Mouse (Mus musculus): ENCODE measurements around the gene Dirc2. TPM values are rescaled to one million over a fixed set of nuclear protein-coding genes. Genes with fewer than 3 reads are reported as not detected.

The Dirc2 gene
- total RNA-seq, 1 experiment: 30.4 TPM

DNA sequence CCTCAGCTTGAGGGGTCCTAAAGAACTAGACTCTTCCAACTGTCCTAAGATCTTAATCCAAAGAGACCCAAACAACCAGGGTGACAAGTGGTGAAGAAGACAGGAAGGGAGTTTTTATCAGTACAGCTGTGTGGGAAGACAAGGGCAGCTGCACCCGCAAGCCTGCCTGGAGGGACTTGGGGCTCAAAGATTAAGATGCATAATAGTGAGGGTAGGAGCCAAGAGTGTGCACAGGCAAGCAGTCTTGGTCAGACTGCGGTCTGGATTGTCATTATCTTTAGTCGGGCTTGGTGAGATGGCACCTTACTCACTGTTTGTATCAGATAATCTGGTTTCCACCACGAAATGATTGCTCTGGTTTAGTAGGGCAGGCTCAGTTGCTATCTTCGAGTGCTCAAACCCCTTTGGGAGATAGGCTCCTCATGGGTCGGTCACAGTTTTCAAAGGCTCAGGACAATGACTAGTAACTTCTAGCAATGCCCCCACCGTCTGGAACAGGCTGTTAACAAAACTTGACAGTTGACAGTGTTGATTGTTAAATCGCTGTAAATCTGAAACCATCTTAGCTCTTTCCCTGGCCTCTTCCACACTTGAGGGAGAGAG is 91.5 kb downstream of the Dirc2 start:
- Histone ChIP-seq H3K9me3 (ENCODE audit: control insufficient read depth, insufficient read depth, low read depth, low read length) (no peaks in the 10 kb centered on the region), H3K9ac (ENCODE audit: insufficient read depth, low read depth, low read length, poor library complexity, severe bottlenecking) (no peak overlapping the region), H3K36me3 (ENCODE audit: control insufficient read depth, insufficient read depth, low read length, poor library complexity, severe bottlenecking) (no peaks in the 10 kb centered on the region), H3K4me3 (ENCODE audit: insufficient read depth in 1 of 2, low read depth in 1 of 2, low read length in 2 of 2, poor library complexity in 1 of 2, severe bottlenecking in 1 of 2) (no peak overlapping the region), H3K27ac (ENCODE audit: insufficient read depth, low read depth, low read length, poor library complexity, severe bottlenecking) (no peak overlapping the region), H3K4me1 (ENCODE audit: control insufficient read depth in 2 of 2, insufficient read depth in 2 of 2, low read length in 2 of 2, poor library complexity in 1 of 2) (peaks cover 3 to 4% of the 10 kb centered on the region in 2 experiments; a peak in 2 of 4 replicates)
- in situ Hi-C loops (cut with MboI; ENCODE audit: low sequenced_read_pairs in 2 of 2, unreplicated experiment in 2 of 2): no loop called here
- no peak for DNase-seq (ENCODE audit: low read depth, low spot score)
- TF ChIP-seq HCFC1 (IDR thresholded peaks at IDR 0.05; ENCODE audit: borderline replicate concordance, insufficient read depth, low read length) (no peak), MAFK (IDR thresholded peaks at IDR 0.05; ENCODE audit: insufficient read depth, low read depth, low read length) (no peak), ZC3H11A (IDR thresholded peaks at IDR 0.05; ENCODE audit: borderline replicate concordance, low read depth, low read length) (no peak), CHD2 (IDR thresholded peaks at IDR 0.05; ENCODE audit: low read depth, low read length) (no peak), ZNF384 (IDR thresholded peaks at IDR 0.05; ENCODE audit: low read depth, low read length) (no peak)

DNA sequence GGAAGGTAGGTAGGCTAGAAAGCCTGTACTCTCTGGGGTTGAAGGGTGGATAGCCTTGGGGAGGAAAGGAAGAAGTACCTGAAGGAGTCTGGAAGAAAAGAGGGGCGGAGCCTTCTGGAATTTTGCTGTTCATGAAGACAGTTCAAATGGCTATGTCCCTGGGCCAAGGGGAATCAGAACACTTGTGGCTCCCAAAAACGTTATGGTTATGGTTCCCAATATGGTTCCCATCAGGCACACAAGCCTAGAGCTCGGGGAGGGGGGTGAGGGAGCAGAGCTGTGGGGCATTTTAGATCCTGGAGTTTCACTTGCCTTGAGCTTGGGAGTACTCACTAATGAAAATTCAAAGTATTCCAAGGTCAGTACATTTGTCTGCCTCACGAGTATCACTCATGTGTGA is 104.3 kb downstream of the Dirc2 start:
- peaks cover 0 to 2% of the 10 kb centered on the region in 2 experiments; a peak in 1 of 4 replicates for H3K4me1 ChIP-seq (ENCODE audit: control insufficient read depth in 2 of 2, insufficient read depth in 2 of 2, low read length in 2 of 2, poor library complexity in 1 of 2)
- no peaks in the 10 kb centered on the region for H3K36me3 ChIP-seq (ENCODE audit: control insufficient read depth, insufficient read depth, low read length, poor library complexity, severe bottlenecking)
- H3K27ac ChIP-seq (ENCODE audit: insufficient read depth, low read depth, low read length, poor library complexity, severe bottlenecking): no peak overlapping the region
- no peaks in the 10 kb centered on the region for H3K9me3 ChIP-seq (ENCODE audit: control insufficient read depth, insufficient read depth, low read depth, low read length)
- in situ Hi-C loops (cut with MboI; ENCODE audit: low sequenced_read_pairs in 2 of 2, unreplicated experiment in 2 of 2): no loop called here
- no peak overlapping the region for H3K4me3 ChIP-seq (ENCODE audit: insufficient read depth in 1 of 2, low read depth in 1 of 2, low read length in 2 of 2, poor library complexity in 1 of 2, severe bottlenecking in 1 of 2)
- DNase-seq (ENCODE audit: low read depth, low spot score): no peak
- no peak for TF ChIP-seq HCFC1 (IDR thresholded peaks at IDR 0.05; ENCODE audit: borderline replicate concordance, insufficient read depth, low read length)
- no peak for TF ChIP-seq CHD2 (IDR thresholded peaks at IDR 0.05; ENCODE audit: low read depth, low read length)
- no peak overlapping the region for H3K9ac ChIP-seq (ENCODE audit: insufficient read depth, low read depth, low read length, poor library complexity, severe bottlenecking)

DNA sequence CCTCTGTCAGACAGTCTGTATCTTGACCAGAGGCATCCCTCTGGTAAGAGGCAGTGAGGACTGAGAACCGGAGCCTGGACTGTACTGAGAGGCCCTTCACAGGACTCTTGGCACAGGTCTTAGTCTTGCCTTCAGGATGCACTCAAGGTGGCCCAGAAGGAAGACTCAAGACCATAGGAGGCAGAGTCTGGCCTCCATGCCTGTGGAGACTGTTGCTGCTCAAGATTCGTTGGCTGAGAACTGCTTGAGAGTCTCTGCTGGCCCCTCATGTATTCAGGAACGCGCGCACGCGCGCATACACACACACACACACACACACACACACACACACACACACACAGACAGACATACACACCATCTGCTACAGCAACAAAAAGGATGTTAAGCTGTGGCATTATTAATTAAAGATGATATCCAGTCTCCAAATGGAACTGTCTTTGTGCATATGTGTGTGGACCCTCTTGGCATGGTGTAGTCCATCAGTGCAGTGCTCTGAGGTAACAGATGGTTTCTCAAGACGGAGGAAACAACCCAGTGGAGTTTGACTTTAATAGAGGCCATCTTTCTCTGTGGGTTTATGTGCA is 105.2 kb downstream of the Dirc2 start:
- Histone ChIP-seq H3K4me3 (ENCODE audit: insufficient read depth in 1 of 2, low read depth in 1 of 2, low read length in 2 of 2, poor library complexity in 1 of 2, severe bottlenecking in 1 of 2) (no peak overlapping the region), H3K36me3 (ENCODE audit: control insufficient read depth, insufficient read depth, low read length, poor library complexity, severe bottlenecking) (no peaks in the 10 kb centered on the region), H3K27ac (ENCODE audit: insufficient read depth, low read depth, low read length, poor library complexity, severe bottlenecking) (no peak overlapping the region), H3K4me1 (ENCODE audit: control insufficient read depth in 2 of 2, insufficient read depth in 2 of 2, low read length in 2 of 2, poor library complexity in 1 of 2) (peaks cover 0 to 2% of the 10 kb centered on the region in 2 experiments; a peak in 1 of 4 replicates), H3K9ac (ENCODE audit: insufficient read depth, low read depth, low read length, poor library complexity, severe bottlenecking) (no peak overlapping the region), H3K9me3 (ENCODE audit: control insufficient read depth, insufficient read depth, low read depth, low read length) (no peaks in the 10 kb centered on the region)
- no peak for DNase-seq (ENCODE audit: low read depth, low spot score)
- TF ChIP-seq MAFK (IDR thresholded peaks at IDR 0.05; ENCODE audit: insufficient read depth, low read depth, low read length): no peak
- no peak for TF ChIP-seq ZC3H11A (IDR thresholded peaks at IDR 0.05; ENCODE audit: borderline replicate concordance, low read depth, low read length)
- no peak for TF ChIP-seq HCFC1 (IDR thresholded peaks at IDR 0.05; ENCODE audit: borderline replicate concordance, insufficient read depth, low read length)
- TF ChIP-seq CHD2 (IDR thresholded peaks at IDR 0.05; ENCODE audit: low read depth, low read length): no peak
- no peak for TF ChIP-seq ZNF384 (IDR thresholded peaks at IDR 0.05; ENCODE audit: low read depth, low read length)
- in situ Hi-C loops (cut with MboI; ENCODE audit: low sequenced_read_pairs in 2 of 2, unreplicated experiment in 2 of 2): no loop called here

DNA sequence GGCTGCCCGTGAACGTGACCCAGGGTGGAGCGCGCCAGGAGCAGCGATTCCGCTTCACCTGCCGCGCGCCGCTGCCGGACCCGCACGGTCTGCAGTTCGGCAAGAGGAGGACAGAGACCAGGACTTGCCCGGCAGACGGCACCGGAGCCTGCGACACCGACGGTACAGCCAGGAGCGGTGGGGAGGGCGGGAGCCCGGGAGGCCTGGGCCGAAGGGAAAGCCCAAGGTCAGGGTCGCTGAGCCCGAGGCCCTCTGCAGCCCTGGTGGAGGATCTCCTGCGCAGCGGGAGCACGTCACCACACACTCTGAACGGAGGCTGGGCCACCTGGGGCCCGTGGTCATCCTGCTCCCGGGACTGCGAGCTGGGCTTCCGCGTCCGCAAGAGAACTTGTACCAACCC is 108.9 kb downstream of the Dirc2 start:
- in situ Hi-C loops (cut with MboI; ENCODE audit: low sequenced_read_pairs in 2 of 2, unreplicated experiment in 2 of 2): no loop called here
- peak overlapping the region; percentile 54 to 70 for H3K4me3 ChIP-seq (ENCODE audit: insufficient read depth in 1 of 2, low read depth in 1 of 2, low read length in 2 of 2, poor library complexity in 1 of 2, severe bottlenecking in 1 of 2)
- no peak for TF ChIP-seq ZC3H11A (IDR thresholded peaks at IDR 0.05; ENCODE audit: borderline replicate concordance, low read depth, low read length)
- TF ChIP-seq ZNF384 (IDR thresholded peaks at IDR 0.05; ENCODE audit: low read depth, low read length): no peak
- TF ChIP-seq CHD2 (IDR thresholded peaks at IDR 0.05; ENCODE audit: low read depth, low read length): no peak
- TF ChIP-seq MAFK (IDR thresholded peaks at IDR 0.05; ENCODE audit: insufficient read depth, low read depth, low read length): no peak
- TF ChIP-seq HCFC1 (IDR thresholded peaks at IDR 0.05; ENCODE audit: borderline replicate concordance, insufficient read depth, low read length): no peak
- H3K27ac ChIP-seq (ENCODE audit: insufficient read depth, low read depth, low read length, poor library complexity, severe bottlenecking): no peak overlapping the region
- DNase-seq (ENCODE audit: low read depth, low spot score): no peak
- H3K9ac ChIP-seq (ENCODE audit: insufficient read depth, low read depth, low read length, poor library complexity, severe bottlenecking): peak overlapping the region; percentile 41
- no peaks in the 10 kb centered on the region for H3K9me3 ChIP-seq (ENCODE audit: control insufficient read depth, insufficient read depth, low read depth, low read length)
- H3K4me1 ChIP-seq (ENCODE audit: control insufficient read depth in 2 of 2, insufficient read depth in 2 of 2, low read length in 2 of 2, poor library complexity in 1 of 2): peaks cover 0 to 2% of the 10 kb centered on the region in 2 experiments; a peak in 1 of 4 replicates
- no peaks in the 10 kb centered on the region for H3K36me3 ChIP-seq (ENCODE audit: control insufficient read depth, insufficient read depth, low read length, poor library complexity, severe bottlenecking)

All from ES-E14 (cell line).